Mouse (Mus musculus) thymus, postnatal 0 days (tissue): ENCODE data around the gene Pou3f3. TPM values are rescaled to one million over a fixed set of nuclear protein-coding genes. Genes with fewer than 3 reads are reported as not detected.

Experiments used
- polyA plus RNA-seq: library from polyadenylated mRNA; unstranded; fragments of >200 nt; fragmentation: Nextera tagmentation; extraction: Ambion mirVana; gene quantifications from 2 replicates; pipeline ENCODE4 v1.2.1, GENCODE M21; 2015

Pou3f3 gene
- polyA plus RNA-seq, 1 experiment from 2014 or later = 0.04 TPM

Other genes with a start within 250 kb of the Pou3f3 start
- gene Mrps9, start 155.5 kb downstream of the Pou3f3 start, polyA plus RNA-seq = 61.4 and 67.9 TPM in 2 replicates